Mouse (Mus musculus): ENCODE results near the gene Krtap5-4.
A peak's percentile ranks its signal among the peaks of the same experiment; 100 is the strongest.
"Not testable (repeated sequence)": the region's sequence is repeated elsewhere in the genome, so short reads cannot be mapped to it uniquely, and the experiment has no call there.

Krtap5-4 gene

DNA sequence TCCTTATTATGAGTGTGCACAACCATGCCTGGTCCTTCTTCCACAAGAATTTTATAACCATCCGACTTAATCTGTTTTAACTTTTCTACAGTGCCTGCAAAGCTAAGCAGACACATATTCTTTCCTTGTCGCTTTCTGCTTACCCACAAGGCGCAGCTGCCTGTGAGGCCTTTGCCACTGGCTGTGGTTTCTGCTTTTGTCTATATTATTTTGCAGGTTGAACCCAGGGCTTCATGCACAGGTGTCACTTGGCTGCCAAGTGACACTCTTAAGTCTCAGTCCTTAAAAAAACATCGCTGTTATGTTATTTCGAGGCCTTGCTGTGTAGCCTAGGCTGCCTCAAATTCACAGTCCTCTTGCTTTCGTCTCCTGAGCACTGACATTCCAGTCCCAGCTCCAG is 19.3 kb downstream of the Krtap5-4 start:
- DNase-seq: no peak

DNA sequence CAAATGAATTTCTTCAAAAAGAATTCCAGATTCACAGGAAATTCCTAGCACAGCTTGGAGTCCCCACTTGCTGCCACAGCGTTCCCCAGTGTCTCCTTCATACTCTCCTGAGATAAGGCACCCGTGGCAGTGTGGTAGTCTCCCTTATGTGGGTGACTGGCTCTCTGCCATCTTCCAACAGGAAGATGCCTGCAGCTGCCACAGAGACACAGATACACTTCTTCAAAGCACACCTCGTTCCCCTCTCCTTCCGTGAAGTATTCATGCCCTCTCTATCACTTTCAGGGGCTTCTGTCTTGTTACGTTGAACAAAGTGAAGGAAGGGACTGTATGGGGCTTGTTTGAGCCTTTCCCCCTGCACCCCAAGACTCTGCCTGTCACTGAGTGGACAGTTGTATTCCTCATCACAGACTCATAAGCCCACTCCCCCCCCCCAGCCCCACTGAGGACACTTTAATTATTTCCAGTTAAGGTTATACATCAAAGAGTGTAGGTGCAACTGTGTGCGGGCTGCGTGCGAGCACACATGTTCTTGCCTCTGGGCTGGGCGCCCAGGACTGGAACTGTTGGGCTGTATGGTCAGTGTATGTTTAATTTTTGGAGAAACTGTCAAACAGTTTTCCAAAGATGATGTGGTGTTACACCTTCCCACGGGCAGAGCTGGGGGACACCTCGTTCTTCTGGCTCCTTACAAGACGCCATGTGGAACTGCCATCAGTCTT is 20.2 kb downstream of the Krtap5-4 start:
- no peak for DNase-seq

- no peak for DNase-seq
Measured at GRCm38 (mm10) chr7:142326714-142327445, 23.5 kb downstream of the Krtap5-4 start.

DNA sequence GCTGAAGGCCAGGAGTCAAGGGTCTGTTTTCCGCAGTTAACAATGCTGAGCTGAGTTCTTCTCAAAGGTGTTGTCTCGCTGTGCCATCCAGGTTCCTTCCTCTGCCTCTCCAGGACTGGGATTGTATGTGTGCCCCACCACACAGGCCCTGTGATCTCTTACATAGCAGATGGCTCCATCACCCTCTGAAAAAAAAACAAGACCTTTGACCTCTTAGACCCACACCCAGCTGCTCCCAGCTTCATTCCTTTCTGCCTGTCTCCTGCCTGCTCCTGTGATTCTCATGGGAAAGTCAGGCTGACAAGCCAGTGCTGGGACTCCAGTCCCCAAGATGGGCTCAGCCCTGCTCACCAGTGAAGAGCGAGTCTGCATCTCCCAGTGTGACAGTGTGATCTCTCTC is 25.2 kb downstream of the Krtap5-4 start:
- no peak for DNase-seq

- DNase-seq: no peak
Measured at GRCm38 (mm10) chr7:142330271-142330724, 26.9 kb downstream of the Krtap5-4 start.

- DNase-seq: no peak
Measured at GRCm38 (mm10) chr7:142331281-142331680, 27.9 kb downstream of the Krtap5-4 start.

DNA sequence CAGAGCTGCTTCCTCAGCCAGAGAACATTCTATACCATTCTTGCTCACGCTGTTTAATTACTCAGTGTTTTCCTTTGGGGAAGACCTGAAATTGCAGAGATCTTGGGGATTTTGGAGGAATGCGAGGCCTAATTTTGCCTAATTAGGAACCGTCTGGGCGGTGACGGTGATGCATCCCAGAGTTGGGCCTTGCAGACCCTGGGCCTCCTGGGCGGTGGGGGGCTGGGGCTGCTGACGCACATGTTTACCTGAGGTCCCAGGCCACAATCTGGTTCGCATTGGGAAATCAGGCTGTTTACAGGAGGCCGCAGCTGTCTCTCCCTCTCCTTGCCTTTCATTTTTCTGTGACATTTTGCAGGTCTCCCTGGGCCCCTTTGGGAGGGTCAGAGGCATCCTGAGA is 29.4 kb downstream of the Krtap5-4 start:
- not testable (repeated sequence) for DNase-seq

DNA sequence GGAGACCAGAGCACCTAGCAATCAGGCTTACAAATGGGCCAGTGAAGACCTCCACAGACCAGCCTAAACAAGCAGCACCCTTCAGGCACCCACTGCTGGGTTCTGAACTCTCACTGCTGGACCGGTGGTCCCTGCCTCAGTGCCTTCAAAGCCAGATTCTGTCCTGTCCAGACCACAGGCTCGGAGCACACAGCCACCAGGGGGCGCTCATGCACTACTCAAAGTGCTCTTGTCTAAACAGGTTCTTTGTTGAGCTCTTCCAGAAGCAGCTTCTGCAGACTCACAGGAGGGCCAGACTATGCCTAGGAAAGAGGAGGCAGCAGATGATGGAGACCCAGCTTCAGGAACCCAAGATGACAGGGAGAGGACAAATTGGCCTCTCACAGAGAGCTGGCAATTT is 30.9 kb downstream of the Krtap5-4 start:
- DNase-seq: peak; percentile 86

- DNase-seq: no peak
Measured at GRCm38 (mm10) chr7:142335151-142335550, 31.8 kb downstream of the Krtap5-4 start.

- DNase-seq: peak; percentile 83
Measured at GRCm38 (mm10) chr7:142340269-142340970, 37.1 kb downstream of the Krtap5-4 start.

- no peak for DNase-seq
Measured at GRCm38 (mm10) chr7:142341564-142342246, 38.4 kb downstream of the Krtap5-4 start.

- DNase-seq: no peak
Measured at GRCm38 (mm10) chr7:142342247-142342640, 38.9 kb downstream of the Krtap5-4 start.

GRCm38 (mm10) chr7:142347542-142347941 is 44.2 kb downstream of the Krtap5-4 start:
- DNase-seq: no peak

DNA sequence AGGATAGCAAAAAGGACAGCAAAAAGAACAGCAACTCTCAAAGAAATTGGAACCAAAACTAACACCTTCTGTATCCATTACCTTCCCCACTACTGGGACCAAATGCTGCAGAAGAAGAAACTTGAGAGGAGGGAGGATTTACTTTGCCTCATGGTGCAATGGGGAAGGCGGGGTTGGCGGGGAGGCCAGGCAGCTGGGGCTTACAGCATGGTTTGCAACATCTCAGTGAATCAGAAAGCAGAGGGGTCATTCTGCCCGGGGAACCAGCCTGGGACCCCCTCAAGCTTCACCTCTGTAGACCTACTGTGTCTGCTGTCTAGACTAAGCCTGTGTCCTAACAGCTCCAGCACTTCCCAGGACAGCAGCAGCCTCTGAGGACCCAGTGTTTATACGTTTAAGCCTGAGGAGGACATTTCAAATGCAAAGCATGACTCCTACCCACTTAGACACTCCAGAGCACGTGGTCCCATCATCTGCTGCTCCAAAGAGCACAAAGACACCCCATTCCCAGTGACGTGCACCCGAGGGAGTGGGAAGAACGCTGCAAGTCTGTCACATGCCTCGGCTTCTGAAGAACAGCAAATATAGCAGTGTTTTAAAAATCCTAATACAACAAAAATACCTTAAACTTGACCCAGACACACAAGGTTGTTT is 46.1 kb downstream of the Krtap5-4 start:
- peak; percentile 78 for DNase-seq

GRCm38 (mm10) chr7:142351569-142351968 is 48.2 kb downstream of the Krtap5-4 start:
- DNase-seq: no peak

DNA sequence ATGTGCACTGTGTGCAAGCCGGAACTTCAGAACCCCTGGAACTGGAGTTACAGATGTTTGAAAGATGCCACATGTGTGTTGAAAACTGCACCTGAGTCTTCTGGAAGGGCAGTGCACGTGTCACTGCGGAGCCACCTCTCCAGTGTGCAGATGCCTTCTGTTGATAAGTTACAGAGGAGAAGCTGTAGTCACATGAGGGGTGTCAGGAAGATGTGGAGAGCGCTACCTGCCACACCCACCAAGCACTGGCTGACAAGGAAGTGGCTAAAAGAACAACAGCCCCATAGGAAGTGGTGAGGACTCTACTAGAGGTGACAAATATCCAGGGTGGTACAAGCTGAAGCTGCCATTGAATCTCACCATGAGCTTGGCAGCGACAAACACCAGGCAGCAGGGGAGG is 50.5 kb downstream of the Krtap5-4 start:
- no peak for DNase-seq

Data from layer of hippocampus, adult 9-11 months (tissue).